Mouse (Mus musculus): Measurements from ENCODE around the gene Npsr1. TPM values are rescaled to one million over a fixed set of nuclear protein-coding genes. Genes with fewer than 3 reads are reported as not detected.

The Npsr1 gene
- polyA plus RNA-seq, 1 experiment from 2014 or later: not detected

GRCm38 (mm10) chr9:24280498-24281287 is 182.9 kb downstream of the Npsr1 start:
- WGBS: 95% methylated on average over 2 of the region's 2 CpGs
- Histone ChIP-seq H3K4me3 (no peak overlapping the region), H3K4me1 (no peaks in the 10 kb centered on the region), H3K27ac (replicated peaks) (no peak overlapping the region), H3K9me3 (no peaks in the 10 kb centered on the region), H3K36me3 (replicated peaks) (no peaks in the 10 kb centered on the region), H3K27me3 (replicated peaks; ENCODE audit: low read depth, poor library complexity, severe bottlenecking) (no peaks in the 10 kb centered on the region)
- DNase-seq (ENCODE audit: low spot score): no peak

- H3K4me3 ChIP-seq: no peak overlapping the region
- no peaks in the 10 kb centered on the region for H3K4me1 ChIP-seq
- DNase-seq (ENCODE audit: low spot score): no peak
- no peaks in the 10 kb centered on the region for H3K36me3 ChIP-seq (replicated peaks)
- H3K27ac ChIP-seq (replicated peaks): no peak overlapping the region
- H3K27me3 ChIP-seq (replicated peaks; ENCODE audit: low read depth, poor library complexity, severe bottlenecking): no peaks in the 10 kb centered on the region
- no peaks in the 10 kb centered on the region for H3K9me3 ChIP-seq
- WGBS: 78% methylated on average over 3 of the region's 3 CpGs
These were observed 184.8 kb downstream of the Npsr1 start for GRCm38 (mm10) chr9:24282617-24283016.

- no peaks in the 10 kb centered on the region for H3K4me1 ChIP-seq
- no peak overlapping the region for H3K4me3 ChIP-seq
- no peak overlapping the region for H3K27ac ChIP-seq (replicated peaks)
- no peaks in the 10 kb centered on the region for H3K27me3 ChIP-seq (replicated peaks; ENCODE audit: low read depth, poor library complexity, severe bottlenecking)
- WGBS: 61% methylated on average over 2 of the region's 2 CpGs
- no peaks in the 10 kb centered on the region for H3K9me3 ChIP-seq
- DNase-seq (ENCODE audit: low spot score): no peak
- no peaks in the 10 kb centered on the region for H3K36me3 ChIP-seq (replicated peaks)
These were observed 185.3 kb downstream of the Npsr1 start for GRCm38 (mm10) chr9:24283071-24283470.

GRCm38 (mm10) chr9:24283536-24283935 is 185.7 kb downstream of the Npsr1 start:
- no peak for DNase-seq (ENCODE audit: low spot score)
- no peaks in the 10 kb centered on the region for H3K4me1 ChIP-seq
- H3K4me3 ChIP-seq: no peak overlapping the region
- H3K36me3 ChIP-seq (replicated peaks): no peaks in the 10 kb centered on the region
- H3K27ac ChIP-seq (replicated peaks): no peak overlapping the region
- no peaks in the 10 kb centered on the region for H3K9me3 ChIP-seq
- H3K27me3 ChIP-seq (replicated peaks; ENCODE audit: low read depth, poor library complexity, severe bottlenecking): no peaks in the 10 kb centered on the region

- no peaks in the 10 kb centered on the region for H3K4me1 ChIP-seq
- WGBS: 89% methylated on average over 5 of the region's 5 CpGs
- no peaks in the 10 kb centered on the region for H3K9me3 ChIP-seq
- H3K4me3 ChIP-seq: no peak overlapping the region
- no peaks in the 10 kb centered on the region for H3K27me3 ChIP-seq (replicated peaks; ENCODE audit: low read depth, poor library complexity, severe bottlenecking)
- H3K27ac ChIP-seq (replicated peaks): no peak overlapping the region
- no peak for DNase-seq (ENCODE audit: low spot score)
- H3K36me3 ChIP-seq (replicated peaks): no peaks in the 10 kb centered on the region
These were observed 186.7 kb downstream of the Npsr1 start for GRCm38 (mm10) chr9:24284239-24285084.

GRCm38 (mm10) chr9:24285419-24285818 is 187.6 kb downstream of the Npsr1 start:
- H3K27me3 ChIP-seq (replicated peaks; ENCODE audit: low read depth, poor library complexity, severe bottlenecking): no peaks in the 10 kb centered on the region
- H3K27ac ChIP-seq (replicated peaks): no peak overlapping the region
- no peak for DNase-seq (ENCODE audit: low spot score)
- no peaks in the 10 kb centered on the region for H3K4me1 ChIP-seq
- no peaks in the 10 kb centered on the region for H3K9me3 ChIP-seq
- H3K4me3 ChIP-seq: no peak overlapping the region
- H3K36me3 ChIP-seq (replicated peaks): no peaks in the 10 kb centered on the region
- WGBS: 90% methylated on average over 5 of the region's 5 CpGs

- Histone ChIP-seq H3K9me3 (no peaks in the 10 kb centered on the region), H3K4me3 (no peak overlapping the region), H3K27me3 (replicated peaks; ENCODE audit: low read depth, poor library complexity, severe bottlenecking) (no peaks in the 10 kb centered on the region), H3K36me3 (replicated peaks) (no peaks in the 10 kb centered on the region), H3K27ac (replicated peaks) (no peak overlapping the region), H3K4me1 (peaks cover 3% of the 10 kb centered on the region; the same call in 1 of the 2 replicates)
- DNase-seq (ENCODE audit: low spot score): no peak
- 46% methylated on average over 6 of the region's 6 CpGs for WGBS
These were observed 193.6 kb downstream of the Npsr1 start for GRCm38 (mm10) chr9:24291385-24291784.

- H3K4me3 ChIP-seq: no peak overlapping the region
- DNase-seq (ENCODE audit: low spot score): no peak
- peaks cover 3% of the 10 kb centered on the region; the same call in 1 of the 2 replicates for H3K4me1 ChIP-seq
- no peaks in the 10 kb centered on the region for H3K36me3 ChIP-seq (replicated peaks)
- no peaks in the 10 kb centered on the region for H3K27me3 ChIP-seq (replicated peaks; ENCODE audit: low read depth, poor library complexity, severe bottlenecking)
- no peak overlapping the region for H3K27ac ChIP-seq (replicated peaks)
- 53% methylated on average over 12 of the region's 12 CpGs for WGBS
- H3K9me3 ChIP-seq: no peaks in the 10 kb centered on the region
These were observed 195.6 kb downstream of the Npsr1 start for GRCm38 (mm10) chr9:24293252-24293959.

- Histone ChIP-seq H3K27ac (replicated peaks) (no peak overlapping the region), H3K9me3 (no peaks in the 10 kb centered on the region), H3K4me3 (no peak overlapping the region), H3K27me3 (replicated peaks; ENCODE audit: low read depth, poor library complexity, severe bottlenecking) (no peaks in the 10 kb centered on the region), H3K4me1 (no peaks in the 10 kb centered on the region), H3K36me3 (replicated peaks) (no peaks in the 10 kb centered on the region)
- 93% methylated on average over 6 of the region's 6 CpGs for WGBS
- DNase-seq (ENCODE audit: low spot score): no peak
These were observed 205.1 kb downstream of the Npsr1 start for GRCm38 (mm10) chr9:24302906-24303305.

GRCm38 (mm10) chr9:24306990-24307389 is 209.2 kb downstream of the Npsr1 start:
- WGBS: 47% methylated on average over 5 of the region's 5 CpGs

GRCm38 (mm10) chr9:24307400-24307799 is 209.6 kb downstream of the Npsr1 start:
- DNase-seq (ENCODE audit: low spot score): no peak
- 66% methylated on average over 3 of the region's 3 CpGs for WGBS
- Histone ChIP-seq H3K9me3 (no peaks in the 10 kb centered on the region), H3K4me3 (no peak overlapping the region), H3K27me3 (replicated peaks; ENCODE audit: low read depth, poor library complexity, severe bottlenecking) (no peaks in the 10 kb centered on the region), H3K27ac (replicated peaks) (no peak overlapping the region), H3K36me3 (replicated peaks) (no peaks in the 10 kb centered on the region), H3K4me1 (no peaks in the 10 kb centered on the region)

More at GRCm38 (mm10) chr9:24306990-24307389, 209.2 kb downstream of the Npsr1 start:
- Histone ChIP-seq H3K27ac (replicated peaks) (no peak overlapping the region), H3K36me3 (replicated peaks) (no peaks in the 10 kb centered on the region), H3K4me3 (no peak overlapping the region), H3K4me1 (no peaks in the 10 kb centered on the region), H3K27me3 (replicated peaks; ENCODE audit: low read depth, poor library complexity, severe bottlenecking) (no peaks in the 10 kb centered on the region), H3K9me3 (no peaks in the 10 kb centered on the region)
- DNase-seq (ENCODE audit: low spot score): no peak

- no peak for DNase-seq (ENCODE audit: low spot score)
- Histone ChIP-seq H3K9me3 (no peaks in the 10 kb centered on the region), H3K27ac (replicated peaks) (no peak overlapping the region), H3K27me3 (replicated peaks; ENCODE audit: low read depth, poor library complexity, severe bottlenecking) (no peaks in the 10 kb centered on the region), H3K4me3 (no peak overlapping the region), H3K4me1 (no peaks in the 10 kb centered on the region), H3K36me3 (replicated peaks) (no peaks in the 10 kb centered on the region)
- WGBS: 96% methylated on average over 2 of the region's 2 CpGs
These were observed 218.0 kb downstream of the Npsr1 start for GRCm38 (mm10) chr9:24315835-24316234.

Data from embryonic facial prominence, embryonic 10.5 days (tissue).